Mouse (Mus musculus): Measurements from ENCODE around the gene Tmem107.

Gene Tmem107

DNA sequence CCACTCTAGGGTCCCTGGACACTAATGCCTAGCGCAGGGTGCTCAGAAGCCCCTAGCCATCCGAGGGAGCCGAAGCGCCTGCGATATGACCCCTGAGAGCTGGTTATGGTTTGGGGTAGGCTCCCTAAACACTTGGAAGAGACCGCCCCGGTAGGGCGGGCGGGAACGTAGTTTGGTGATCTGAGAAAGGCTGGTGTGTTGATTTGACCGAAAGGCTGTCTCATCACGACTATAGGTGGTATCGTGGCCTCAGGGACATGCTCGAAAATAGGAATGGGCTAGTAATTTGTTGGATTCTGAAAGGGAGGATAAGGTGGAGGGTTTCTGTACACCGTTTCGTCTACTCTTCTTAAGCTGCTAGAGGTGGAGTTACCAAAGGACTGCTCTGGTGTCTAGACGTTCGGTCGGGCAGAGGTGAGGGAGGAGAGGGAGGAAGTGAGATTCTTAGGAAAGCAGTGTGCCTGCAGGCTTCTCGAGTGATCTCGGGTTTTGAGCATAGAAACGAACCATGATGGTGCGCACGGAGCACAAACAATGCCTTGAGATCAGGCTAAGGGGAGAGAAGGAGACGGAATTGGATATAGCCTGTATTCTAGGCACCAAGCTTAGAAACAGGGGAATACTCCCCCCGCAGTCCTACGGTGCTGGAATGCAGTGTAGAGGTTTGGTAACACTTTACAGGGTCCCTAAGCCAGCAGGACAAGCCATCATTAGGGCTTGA, 25.1 kb downstream of the Tmem107 start:
- no peak for DNase-seq

DNA sequence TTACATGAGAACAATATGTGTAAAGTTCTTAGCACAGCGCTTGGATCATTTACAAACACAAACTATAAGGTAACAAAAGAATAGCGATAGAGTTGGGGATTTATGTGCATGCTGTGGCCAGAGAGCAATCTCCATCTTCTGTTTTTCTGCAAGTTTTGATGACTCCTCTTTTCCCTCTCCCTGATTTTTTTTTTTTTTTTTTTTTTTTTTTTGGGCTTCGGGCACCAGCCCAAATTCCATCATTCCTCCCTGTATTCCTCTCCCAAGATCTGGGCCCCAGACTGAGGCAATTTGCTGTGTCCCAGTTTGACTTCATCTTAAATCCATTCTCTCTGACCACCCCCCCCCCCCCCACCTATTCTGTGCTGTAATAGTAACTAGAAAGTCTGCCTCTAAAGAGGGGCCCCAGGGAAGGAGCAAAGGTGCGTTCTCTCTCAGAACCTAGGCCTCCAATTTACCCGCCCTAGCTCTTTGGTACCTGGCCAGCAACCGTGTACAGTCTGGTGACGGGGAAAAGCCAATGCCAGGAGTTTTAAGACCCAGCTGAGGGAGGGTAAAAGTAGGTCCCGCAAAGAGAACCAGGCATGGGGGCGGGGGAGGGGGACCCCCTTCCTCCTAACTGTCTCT, 25.9 kb downstream of the Tmem107 start:
- DNase-seq, result no peak

GRCm38 (mm10) chr11:69096987-69097900, 26.6 kb downstream of the Tmem107 start:
- DNase-seq, result peak; percentile 90 to 94

DNA sequence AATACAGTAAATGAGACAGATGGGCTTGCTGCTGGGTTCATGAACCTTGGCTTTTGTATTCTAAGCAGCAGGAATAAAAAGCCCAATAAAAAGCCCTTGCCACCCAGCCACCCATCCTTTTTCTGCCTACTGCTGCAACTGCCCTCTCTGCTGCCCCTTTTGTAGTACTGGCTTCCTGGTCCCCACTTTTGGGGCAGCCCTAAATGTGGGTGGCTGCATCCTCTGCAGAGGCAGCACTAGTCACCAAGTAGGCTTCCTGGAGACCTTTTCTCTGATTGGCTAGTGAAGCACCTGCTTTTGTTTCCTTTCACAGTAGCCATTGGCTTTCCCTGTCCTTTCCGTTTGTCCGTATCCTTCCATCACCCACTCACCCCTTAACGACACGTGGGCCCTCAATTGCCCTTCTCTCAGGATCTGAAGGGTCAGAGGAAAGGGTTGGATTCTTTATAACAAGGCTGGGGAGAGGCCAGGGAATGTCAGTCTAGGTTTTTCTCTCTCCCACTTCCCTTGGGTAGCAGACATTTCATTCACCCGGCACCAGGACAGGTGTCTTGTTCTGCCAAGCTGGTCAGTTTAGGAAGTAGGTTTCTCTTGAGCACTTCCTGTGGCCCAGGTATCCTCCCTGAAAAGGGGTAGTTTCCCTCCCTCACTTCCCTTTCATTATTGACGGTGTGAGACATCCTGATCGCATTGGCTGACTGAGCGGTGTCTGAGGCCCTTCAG, 27.6 kb downstream of the Tmem107 start:
- no peak for DNase-seq

- DNase-seq, result peak; percentile 99
Measured at GRCm38 (mm10) chr11:69098762-69099091, 28.1 kb downstream of the Tmem107 start.

- DNase-seq, result peak; percentile 89 to 91
Measured at GRCm38 (mm10) chr11:69099177-69099914, 28.7 kb downstream of the Tmem107 start.

GRCm38 (mm10) chr11:69099915-69100345, 29.3 kb downstream of the Tmem107 start:
- peak; percentile 88 to 92 for DNase-seq

GRCm38 (mm10) chr11:69100639-69101360, 30.2 kb downstream of the Tmem107 start:
- DNase-seq, result peak; percentile 30 to 34

- peak in 1 of 2 experiments; percentile 12 for DNase-seq
Measured at GRCm38 (mm10) chr11:69101604-69102402, 31.2 kb downstream of the Tmem107 start.

DNA sequence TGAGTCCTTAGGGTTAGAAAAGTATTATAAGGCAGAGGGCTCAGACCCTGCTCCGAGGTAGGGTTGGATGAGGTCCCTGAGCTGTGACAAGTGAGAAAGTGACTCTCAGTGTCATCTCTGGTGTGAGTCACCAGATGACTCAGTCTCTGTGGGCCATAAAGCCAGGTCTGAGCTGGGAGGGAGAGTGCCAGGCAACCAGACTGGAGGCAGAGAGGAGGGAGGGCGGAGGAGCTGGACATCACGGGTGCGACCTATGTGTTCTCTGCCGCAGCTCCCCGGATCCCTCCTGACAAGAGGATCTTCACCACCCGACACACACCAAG, 31.8 kb downstream of the Tmem107 start:
- no peak for DNase-seq

DNA sequence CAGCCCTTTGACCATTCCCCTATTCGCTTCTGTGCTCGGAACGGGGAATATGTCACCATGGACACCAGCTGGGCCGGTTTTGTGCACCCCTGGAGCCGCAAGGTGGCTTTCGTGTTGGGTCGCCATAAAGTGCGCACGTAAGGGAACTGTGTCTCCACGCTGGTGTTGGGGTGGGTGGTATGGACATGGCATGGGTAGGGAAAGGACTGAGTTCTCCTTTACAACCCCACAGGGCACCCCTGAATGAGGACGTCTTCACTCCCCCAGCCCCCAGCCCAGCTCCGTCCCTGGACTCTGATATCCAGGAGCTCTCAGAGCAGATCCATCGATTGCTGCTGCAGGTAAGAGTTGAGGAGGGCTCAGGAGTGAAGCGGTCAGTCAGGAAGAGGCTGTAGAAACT, 32.5 kb downstream of the Tmem107 start:
- no peak for DNase-seq

- peak in 1 of 2 experiments; percentile 11 for DNase-seq
Measured at GRCm38 (mm10) chr11:69103531-69104435, 33.2 kb downstream of the Tmem107 start.

DNA sequence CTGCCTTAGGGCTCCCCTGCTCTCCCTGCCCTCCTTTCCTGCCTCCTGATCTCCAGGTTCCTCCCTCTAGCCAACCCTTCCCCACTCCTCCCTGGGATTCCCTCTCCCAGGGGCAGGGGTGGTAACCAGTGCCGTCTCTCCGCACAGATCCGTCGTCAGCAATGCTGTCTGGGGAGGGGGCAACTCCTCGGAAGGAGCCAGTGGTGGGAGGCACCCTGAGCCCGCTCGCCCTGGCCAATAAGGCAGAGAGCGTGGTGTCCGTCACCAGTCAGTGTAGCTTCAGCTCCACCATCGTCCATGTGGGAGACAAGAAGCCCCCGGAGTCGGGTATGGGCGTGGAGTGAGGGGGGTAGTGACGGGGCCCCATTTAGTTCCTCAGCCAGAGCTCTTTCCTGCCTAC, 33.9 kb downstream of the Tmem107 start:
- DNase-seq, result no peak

DNA sequence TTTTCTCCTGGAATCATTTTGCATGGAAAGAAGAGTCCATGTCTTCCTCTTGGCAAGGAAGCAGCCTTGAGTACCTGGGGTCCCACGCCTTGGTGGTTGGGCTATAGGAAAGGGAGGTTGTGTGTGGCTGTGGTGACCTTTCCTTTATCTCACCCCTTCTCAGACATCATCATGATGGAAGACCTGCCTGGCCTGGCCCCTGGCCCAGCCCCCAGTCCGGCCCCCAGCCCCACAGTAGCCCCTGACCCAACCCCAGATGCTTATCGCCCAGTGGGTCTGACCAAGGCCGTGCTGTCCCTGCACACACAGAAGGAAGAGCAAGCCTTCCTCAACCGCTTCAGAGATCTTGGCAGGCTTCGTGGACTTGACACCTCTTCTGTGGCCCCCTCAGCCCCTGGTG, 34.6 kb downstream of the Tmem107 start:
- DNase-seq, result no peak

- peak in 1 of 2 experiments; percentile 15 for DNase-seq
Measured at GRCm38 (mm10) chr11:69105796-69106195, 35.2 kb downstream of the Tmem107 start.

GRCm38 (mm10) chr11:69106299-69106698, 35.7 kb downstream of the Tmem107 start:
- no peak for DNase-seq

- no peak for DNase-seq
Measured at GRCm38 (mm10) chr11:69106842-69107241, 36.2 kb downstream of the Tmem107 start.

- DNase-seq, result no peak
Measured at GRCm38 (mm10) chr11:69107676-69108075, 37.1 kb downstream of the Tmem107 start.

DNA sequence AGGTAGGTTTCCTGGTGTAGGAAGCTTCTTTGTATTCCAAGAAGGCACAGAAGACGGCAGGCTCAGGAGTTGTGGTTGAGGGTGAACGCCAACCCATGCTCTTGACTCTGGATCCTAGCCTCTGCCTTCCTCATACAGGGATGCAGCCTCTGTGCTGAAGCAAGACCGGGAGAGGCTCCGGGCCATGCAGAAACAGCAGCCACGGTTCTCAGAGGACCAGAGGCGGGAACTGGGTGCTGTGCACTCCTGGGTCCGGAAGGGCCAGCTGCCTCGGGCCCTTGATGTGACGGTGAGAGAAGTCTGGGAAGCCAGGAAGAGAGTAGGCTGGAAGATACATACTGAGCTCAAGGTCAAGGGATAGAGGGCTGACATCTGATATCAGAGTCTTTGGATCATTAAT, 37.6 kb downstream of the Tmem107 start:
- DNase-seq, result no peak
